Mouse (Mus musculus) hindbrain, embryonic 15.5 days (tissue): ENCODE data around the gene Gm20517. TPM values are rescaled to one million over a fixed set of nuclear protein-coding genes. Genes with fewer than 3 reads are reported as not detected.

Source experiments
- ATAC-seq: fragments of 200-750 bp; cut with Nextera tagmentation; 2 replicates; pipeline ENCODE4 v1.8.0; 2017; ENCODE audit warnings: low read depth, moderate number of reproducible peaks, moderate TSS enrichment; ENCODE audit not compliant: low FRiP score
- H3K27ac ChIP-seq: fragments of 300-500 bp; sonication (generic); replicated peaks from 2 replicates; pipeline ENCODE4 v1.5.1; 2015; ENCODE audit warnings: mild to moderate bottlenecking, inconsistent platforms
- H3K27me3 ChIP-seq: fragments of 300-500 bp; sonication (generic); 2 replicates; pipeline ENCODE4 v1.6.1; 2015; ENCODE audit warnings: control low read depth, inconsistent platforms
- H3K36me3 ChIP-seq: fragments of 300-500 bp; sonication (generic); 2 replicates; pipeline ENCODE4 v1.6.1; 2015; ENCODE audit warnings: control low read depth, inconsistent platforms
- H3K4me1 ChIP-seq: fragments of 300-500 bp; sonication (generic); replicated peaks from 2 replicates; pipeline ENCODE4 v1.6.1; 2015; ENCODE audit warnings: control low read depth, inconsistent platforms
- H3K4me2 ChIP-seq: fragments of 300-500 bp; sonication (generic); 2 replicates; pipeline ENCODE4 v1.6.1; 2015; ENCODE audit warnings: moderate library complexity, mild to moderate bottlenecking, inconsistent platforms
- H3K4me3 ChIP-seq: fragments of 300-500 bp; sonication (generic); 2 replicates; pipeline ENCODE4 v1.5.1; 2015; ENCODE audit warnings: mild to moderate bottlenecking, inconsistent platforms
- H3K9ac ChIP-seq: fragments of 300-500 bp; sonication (generic); 2 replicates; pipeline ENCODE4 v1.6.1; 2015; ENCODE audit warnings: inconsistent platforms
- H3K9me3 ChIP-seq: fragments of 300-500 bp; sonication (generic); 2 replicates; pipeline ENCODE4 v1.6.1; 2016; ENCODE audit warnings: control low read depth, inconsistent platforms
- WGBS: fragments of 180-500 bp; shearing (Covaris S2); methylation state at CpG from one replicate; pipeline ENCODE4 v1.1.7; 2015; 5-methylcytosine and 5-hydroxymethylcytosine counted together
- polyA plus RNA-seq: library from polyadenylated mRNA; unstranded; fragments of >200 nt; fragmentation: Nextera tagmentation; extraction: Ambion mirVana; gene quantifications from 2 replicates; pipeline ENCODE4 v1.2.1, GENCODE M21; 2015

Gm20517 gene
- polyA plus RNA-seq, 1 experiment from 2014 or later, result 2.5 TPM

DNA sequence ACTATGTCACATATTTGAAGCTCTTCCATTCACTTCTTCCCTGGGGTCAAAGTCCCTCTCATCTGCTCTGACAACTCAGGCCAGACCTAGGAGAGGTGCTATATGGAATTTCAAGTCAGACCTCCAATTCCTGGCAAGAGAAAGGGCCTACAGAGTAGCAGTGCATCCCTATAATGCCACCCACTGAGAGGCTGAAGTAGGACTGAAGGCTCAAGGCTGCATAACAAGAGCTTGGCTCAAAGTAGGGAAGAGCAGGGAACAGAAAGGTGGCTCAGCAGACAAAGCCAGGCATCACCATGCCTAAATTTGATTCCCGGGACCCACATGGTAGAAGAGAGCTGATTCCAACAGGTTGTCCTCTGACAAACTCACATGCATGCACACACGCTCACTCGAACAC lies 80.3 kb downstream of the Gm20517 start:
- 84% methylated on average over 3 of the region's 3 CpGs for WGBS
- Histone ChIP-seq H3K4me2 (no peak overlapping the region), H3K36me3 (no peaks in the 10 kb centered on the region), H3K9ac (no peak overlapping the region), H3K27ac (no peak overlapping the region), H3K27me3 (no peaks in the 10 kb centered on the region), H3K4me3 (no peak overlapping the region), H3K9me3 (no peaks in the 10 kb centered on the region), H3K4me1 (peaks cover 47% of the 10 kb centered on the region)
- no peak for ATAC-seq

DNA sequence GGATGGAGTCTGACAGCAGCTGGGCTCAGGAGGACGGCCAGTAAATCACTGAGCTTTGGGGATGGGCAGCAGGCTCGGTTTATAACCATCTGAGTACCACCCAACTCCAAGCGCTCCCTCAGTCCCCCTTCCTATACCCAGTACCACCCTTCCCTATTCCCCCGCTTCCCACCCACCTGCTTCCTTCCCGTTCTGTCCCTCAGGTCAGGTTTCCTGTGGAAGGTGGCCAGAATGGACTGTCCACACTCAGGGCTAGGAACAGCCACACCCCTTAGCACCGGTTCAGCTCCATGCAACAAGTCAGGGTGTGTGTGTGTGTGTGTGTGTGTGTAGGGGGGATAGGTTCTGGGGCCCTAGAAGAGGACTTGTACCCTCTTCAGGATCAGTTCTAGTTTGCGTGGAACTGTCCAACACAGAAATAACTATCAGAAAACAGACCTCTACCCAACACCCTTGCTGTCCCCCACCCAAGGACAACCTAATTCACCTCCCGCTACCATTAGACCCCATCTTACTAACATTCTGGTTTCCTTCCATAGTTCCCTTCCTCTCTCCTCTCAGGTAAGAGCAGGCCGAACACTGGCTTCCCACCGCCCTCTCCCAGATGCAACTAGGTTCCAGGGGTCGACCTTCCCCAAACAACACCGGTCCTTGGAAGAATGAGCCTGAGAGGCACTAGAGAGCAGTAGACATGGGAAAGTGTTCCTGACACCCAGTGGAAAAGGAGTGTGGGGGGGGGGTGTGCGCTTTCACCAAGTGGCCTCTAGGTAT lies 82.5 kb downstream of the Gm20517 start:
- Histone ChIP-seq H3K4me2 (peak overlapping the region; percentile 82), H3K27ac (peak overlapping the region; percentile 82)

GRCm38 (mm10) chr17:47694442-47694502 lies 82.9 kb downstream of the Gm20517 start, which contains the start of gene Gm21981:
Gm21981 (minus strand) TSS chr17:47694455.
- Histone ChIP-seq H3K9me3 (no peaks in the 10 kb centered on the region), H3K27ac (peak within 1 kb of the TSS; percentile 82), H3K36me3 (peaks cover 4% of the 10 kb centered on the region), H3K4me2 (peak within 1 kb of the TSS; percentile 82), H3K4me1 (peaks cover 36% of the 10 kb centered on the region), H3K9ac (peak within 1 kb of the TSS; percentile 85), H3K4me3 (peak within 1 kb of the TSS; percentile 62), H3K27me3 (no peaks in the 10 kb centered on the region)
- ATAC-seq, result no peak
- WGBS, result 4% methylated on average over 3 of the region's 3 CpGs

More for the DNA sequence above, 82.5 kb downstream of the Gm20517 start:
- no peaks in the 10 kb centered on the region for H3K9me3 ChIP-seq
- peak overlapping the region; percentile 62 for H3K4me3 ChIP-seq
- no peak; the same call in 1 of the 2 replicates for ATAC-seq
- peaks cover 38% of the 10 kb centered on the region for H3K4me1 ChIP-seq
- WGBS, result 34% methylated on average over 13 of the region's 13 CpGs
- H3K9ac ChIP-seq, result peak overlapping the region; percentile 85
- no peaks in the 10 kb centered on the region; the same call in 1 of the 2 replicates for H3K36me3 ChIP-seq
- H3K27me3 ChIP-seq, result no peaks in the 10 kb centered on the region

DNA sequence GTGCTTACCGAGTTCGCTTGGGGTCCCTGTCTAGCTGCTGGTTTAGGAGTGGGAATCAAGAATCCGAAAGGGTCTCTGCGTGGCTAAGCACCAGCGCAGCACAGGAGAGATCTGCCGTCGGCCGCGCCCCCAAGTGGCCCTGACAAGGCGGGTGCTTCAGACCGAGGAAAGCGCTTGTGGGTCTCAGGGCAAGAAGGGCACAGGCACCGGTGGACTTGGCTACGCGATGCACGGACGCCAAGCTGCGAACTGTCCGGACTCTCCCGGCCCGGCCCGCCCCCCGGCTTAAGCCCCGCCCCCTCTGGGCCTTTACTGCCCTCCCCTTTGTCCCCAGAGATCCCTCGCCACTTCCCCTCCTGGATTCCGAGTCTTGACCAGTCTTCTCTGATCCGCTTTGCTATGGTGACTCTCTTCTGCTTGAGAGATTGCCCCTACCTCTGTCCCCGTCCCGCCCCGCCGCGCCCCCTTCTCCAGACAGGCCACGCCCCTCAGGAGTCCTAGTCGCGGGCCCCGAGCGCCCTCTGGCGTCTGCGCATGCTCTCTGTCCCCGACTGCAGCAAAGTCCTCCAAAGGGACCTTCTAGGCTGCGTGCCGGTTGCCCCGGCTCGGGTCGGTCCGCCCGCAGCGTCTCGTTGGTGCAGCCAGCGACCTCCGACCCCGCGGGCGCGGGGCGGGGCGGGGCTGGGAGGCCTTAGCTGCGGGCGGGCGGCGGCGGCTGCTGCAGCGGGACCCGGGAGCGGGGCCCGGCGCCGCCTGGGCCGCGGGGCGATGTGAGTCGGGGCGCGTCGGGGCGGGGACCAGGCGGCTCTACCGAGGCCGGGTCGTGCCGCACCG lies 83.3 kb downstream of the Gm20517 start, which contains the start of gene Prickle4:
Gene Prickle4 (minus strand): TSS at position 234 of the 834 bp plus-strand sequence.
- Histone ChIP-seq H3K27ac (peak within 1 kb of the TSS; percentile 82), H3K4me3 (peak within 1 kb of the TSS; percentile 62), H3K36me3 (peaks cover 8% of the 10 kb centered on the region), H3K9me3 (no peaks in the 10 kb centered on the region), H3K27me3 (no peaks in the 10 kb centered on the region), H3K4me2 (peak within 1 kb of the TSS; percentile 82), H3K4me1 (peaks cover 32% of the 10 kb centered on the region), H3K9ac (peak within 1 kb of the TSS; percentile 85)
- WGBS, result under 1% methylated on average over 73 of the region's 82 CpGs
- peak; percentile 95 for ATAC-seq

DNA sequence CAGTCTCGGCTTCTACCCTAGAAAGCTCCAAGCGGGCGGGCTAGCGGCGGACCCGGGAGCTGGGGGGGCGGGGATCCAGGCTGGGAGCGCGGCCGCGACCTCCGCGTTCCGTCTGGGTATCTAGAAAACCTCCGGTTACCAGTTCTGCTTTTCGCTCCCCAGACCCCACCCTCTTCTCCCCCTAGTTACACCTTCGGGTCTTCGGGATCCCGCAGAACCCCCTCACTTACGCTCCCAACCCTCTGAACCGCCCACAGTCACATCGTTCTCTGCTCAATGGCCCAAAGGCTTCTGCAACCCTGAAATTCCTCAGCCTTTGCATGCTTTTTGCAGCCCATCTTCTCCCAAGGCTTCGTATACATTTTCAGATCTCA lies 83.9 kb downstream of the Gm20517 start:
- ATAC-seq, result no peak
- 0% methylated on average over 15 of the region's 23 CpGs for WGBS
- no peaks in the 10 kb centered on the region for H3K27me3 ChIP-seq
- H3K9me3 ChIP-seq, result no peaks in the 10 kb centered on the region
- H3K4me1 ChIP-seq, result peaks cover 26% of the 10 kb centered on the region
- H3K36me3 ChIP-seq, result peaks cover 13% of the 10 kb centered on the region
- H3K9ac ChIP-seq, result peak overlapping the region; percentile 85
- H3K27ac ChIP-seq, result peak overlapping the region; percentile 82
- peak overlapping the region; percentile 62 for H3K4me3 ChIP-seq
- H3K4me2 ChIP-seq, result peak overlapping the region; percentile 82

GRCm38 (mm10) chr17:47698156-47698555 lies 86.8 kb downstream of the Gm20517 start:
- H3K27ac ChIP-seq, result no peak overlapping the region
- WGBS, result 90% methylated on average over 10 of the region's 10 CpGs
- H3K9me3 ChIP-seq, result no peaks in the 10 kb centered on the region
- H3K9ac ChIP-seq, result no peak overlapping the region
- no peak overlapping the region for H3K4me2 ChIP-seq
- peaks cover 28% of the 10 kb centered on the region for H3K36me3 ChIP-seq
- no peak overlapping the region for H3K4me3 ChIP-seq
- no peaks in the 10 kb centered on the region for H3K27me3 ChIP-seq
- peaks cover 22% of the 10 kb centered on the region for H3K4me1 ChIP-seq
- no peak for ATAC-seq

DNA sequence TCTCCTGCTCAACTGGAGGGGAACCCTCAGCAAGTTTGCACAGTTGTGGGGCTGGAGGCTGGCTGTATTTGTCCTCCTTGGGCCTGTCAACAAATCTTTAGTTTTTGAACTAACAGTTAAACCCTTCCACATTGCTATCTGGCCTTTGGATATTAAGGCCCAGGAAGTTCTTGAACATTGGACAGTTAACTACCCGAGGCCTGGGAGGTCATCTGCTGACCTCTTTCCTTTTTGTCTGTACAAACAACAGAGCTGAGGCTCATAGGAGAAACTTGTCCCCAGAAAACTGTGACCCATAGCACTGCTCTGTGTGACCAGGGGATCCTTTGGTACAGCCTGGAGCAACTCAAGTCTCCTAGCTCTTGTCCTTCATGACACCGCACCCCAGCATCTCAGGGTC lies 87.7 kb downstream of the Gm20517 start:
- no peak for ATAC-seq
- WGBS, result 68% methylated on average over 2 of the region's 2 CpGs
- H3K36me3 ChIP-seq, result peaks cover 35% of the 10 kb centered on the region
- H3K9ac ChIP-seq, result no peak overlapping the region
- H3K27ac ChIP-seq, result no peak overlapping the region
- H3K27me3 ChIP-seq, result 0 out of 2 replicates have a peak, but pooled peaks cover 2% of the 10 kb centered on the region
- no peak overlapping the region for H3K4me3 ChIP-seq
- no peaks in the 10 kb centered on the region for H3K9me3 ChIP-seq
- no peak overlapping the region for H3K4me2 ChIP-seq
- H3K4me1 ChIP-seq, result peaks cover 14% of the 10 kb centered on the region

GRCm38 (mm10) chr17:47701793-47702192 lies 90.4 kb downstream of the Gm20517 start:
- 0 out of 2 replicates have a peak, but pooled peaks cover 2% of the 10 kb centered on the region for H3K27me3 ChIP-seq
- H3K4me3 ChIP-seq, result no peak overlapping the region
- peaks cover 35% of the 10 kb centered on the region for H3K36me3 ChIP-seq
- no peaks in the 10 kb centered on the region for H3K4me1 ChIP-seq
- 71% methylated on average over 9 of the region's 9 CpGs for WGBS
- H3K9me3 ChIP-seq, result no peaks in the 10 kb centered on the region
- H3K4me2 ChIP-seq, result no peak overlapping the region
- H3K27ac ChIP-seq, result 0 out of 2 replicates have a peak overlapping the region, but pooled peaks have one; percentile 34
- ATAC-seq, result peak; percentile 49; the same call in 1 of the 2 replicates
- no peak overlapping the region for H3K9ac ChIP-seq

DNA sequence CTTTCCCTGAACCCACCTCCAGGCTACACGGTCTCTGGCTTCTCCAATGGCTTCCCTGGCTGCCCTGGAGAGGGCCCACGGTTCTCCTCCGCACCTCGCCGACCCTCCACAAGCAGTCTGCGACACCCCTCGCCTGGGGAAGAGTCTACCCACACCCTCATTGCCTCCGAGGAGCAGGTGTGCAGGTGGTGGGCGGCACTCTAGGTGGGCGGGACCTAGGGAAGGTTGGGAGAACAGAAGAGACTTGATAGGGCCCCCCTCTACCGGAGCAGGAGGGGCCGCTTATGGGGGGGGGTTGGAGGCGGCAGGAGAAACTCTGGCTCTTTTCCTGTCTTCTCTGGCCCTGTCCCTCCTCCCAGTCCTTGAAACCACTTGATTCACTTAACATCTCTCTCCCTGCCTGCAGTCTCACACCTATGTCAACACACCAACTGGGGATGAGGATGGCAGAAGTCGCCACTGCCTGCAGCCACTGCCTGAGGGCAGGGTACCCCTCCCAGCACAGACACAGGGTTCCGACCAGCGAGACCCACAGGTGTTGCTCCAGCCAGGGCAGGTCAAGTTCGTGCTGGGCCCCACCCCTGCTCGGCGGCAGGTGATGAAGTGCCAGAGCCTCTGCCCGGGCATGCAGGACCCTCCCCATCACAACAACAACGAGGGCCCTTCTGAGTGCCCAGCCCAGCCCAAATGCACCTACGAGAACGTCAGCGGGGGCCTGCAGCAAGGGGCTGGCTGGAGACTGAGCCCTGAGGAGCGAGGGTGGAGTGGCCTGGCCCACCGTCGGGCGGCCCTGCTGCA lies 91.4 kb downstream of the Gm20517 start:
- no peaks in the 10 kb centered on the region for H3K4me1 ChIP-seq
- H3K4me3 ChIP-seq, result no peak overlapping the region
- 47% methylated on average over 28 of the region's 28 CpGs for WGBS
- ATAC-seq, result no peak
- peaks cover 35% of the 10 kb centered on the region for H3K36me3 ChIP-seq
- H3K4me2 ChIP-seq, result no peak overlapping the region
- no peaks in the 10 kb centered on the region for H3K9me3 ChIP-seq
- H3K27me3 ChIP-seq, result 0 out of 2 replicates have a peak, but pooled peaks cover 2% of the 10 kb centered on the region
- H3K9ac ChIP-seq, result no peak overlapping the region
- no peak overlapping the region for H3K27ac ChIP-seq

GRCm38 (mm10) chr17:47703556-47703955 lies 92.2 kb downstream of the Gm20517 start:
- H3K9ac ChIP-seq, result no peak overlapping the region
- H3K9me3 ChIP-seq, result no peaks in the 10 kb centered on the region
- no peaks in the 10 kb centered on the region for H3K4me1 ChIP-seq
- no peak overlapping the region for H3K27ac ChIP-seq
- no peak overlapping the region for H3K4me3 ChIP-seq
- peaks cover 35% of the 10 kb centered on the region for H3K36me3 ChIP-seq
- WGBS, result 38% methylated on average over 20 of the region's 20 CpGs
- ATAC-seq, result no peak
- H3K27me3 ChIP-seq, result 0 out of 2 replicates have a peak, but pooled peaks cover 2% of the 10 kb centered on the region
- no peak overlapping the region for H3K4me2 ChIP-seq

- Histone ChIP-seq H3K36me3 (peaks cover 27% of the 10 kb centered on the region), H3K4me1 (no peaks in the 10 kb centered on the region), H3K4me3 (no peak overlapping the region), H3K27me3 (0 out of 2 replicates have a peak, but pooled peaks cover 2% of the 10 kb centered on the region), H3K27ac (no peak overlapping the region), H3K9ac (no peak overlapping the region), H3K9me3 (no peaks in the 10 kb centered on the region), H3K4me2 (no peak overlapping the region)
- 78% methylated on average over 4 of the region's 4 CpGs for WGBS
- no peak for ATAC-seq
These were observed 93.3 kb downstream of the Gm20517 start for GRCm38 (mm10) chr17:47704692-47705091.
